Mouse (Mus musculus): ENCODE data around the gene Ube2c.

DNA sequence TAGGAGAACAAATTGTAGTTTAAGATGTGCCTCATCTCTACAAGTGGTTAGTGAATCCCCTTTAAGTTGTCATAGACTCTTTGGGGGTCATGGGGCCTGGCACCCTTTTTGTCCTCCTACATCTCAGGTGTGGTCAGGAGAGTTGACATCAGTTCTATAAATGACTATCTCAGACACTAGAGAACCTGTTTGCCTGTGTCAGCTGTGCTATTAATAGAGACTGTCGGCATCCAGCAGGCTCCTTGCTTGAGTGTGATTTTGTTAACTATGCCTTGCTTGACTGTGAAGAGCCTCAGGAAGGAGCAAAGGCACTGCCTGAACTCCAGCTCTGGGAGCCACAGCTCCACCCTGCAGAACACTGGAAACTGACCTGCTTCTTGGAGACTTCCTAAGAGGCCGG, 14.9 kb upstream of the Ube2c start:
- no peak for TF ChIP-seq CHD2 (IDR thresholded peaks at IDR 0.05; ENCODE audit: low read length)
- TF ChIP-seq POLR2A (IDR thresholded peaks at IDR 0.05; ENCODE audit: control insufficient read depth in 1 of 2, insufficient read depth in 1 of 2, low read depth in 1 of 2, low read length in 2 of 2, poor library complexity in 1 of 2) = no peak
- no peak for TF ChIP-seq EP300 (IDR thresholded peaks at IDR 0.05; ENCODE audit: low read depth in 1 of 2, low read length in 2 of 2)
- no peak for TF ChIP-seq GABPA (IDR thresholded peaks at IDR 0.05; ENCODE audit: low read depth, low read length)
- no peak for TF ChIP-seq USF2 (IDR thresholded peaks at IDR 0.05; ENCODE audit: borderline replicate concordance in 1 of 2, insufficient read depth in 1 of 2, low read depth in 1 of 2, low read length in 2 of 2)
- TF ChIP-seq CTCF (IDR thresholded peaks at IDR 0.05 in 2 of 3, conservative IDR thresholded peaks at IDR 0.05 in 1 of 3; ENCODE audit: control insufficient read depth in 1 of 3, insufficient read depth in 1 of 3, low read depth in 2 of 3, low read length in 3 of 3, poor library complexity in 1 of 3, severe bottlenecking in 1 of 3) = no peak
- TF ChIP-seq USF1 (IDR thresholded peaks at IDR 0.05; ENCODE audit: low read depth, low read length) = no peak
- no peak for TF ChIP-seq ZC3H11A (IDR thresholded peaks at IDR 0.05; ENCODE audit: low read depth, low read length)

Data from MEL (cell line).